ENCODE assay signal across 21 mouse cellular contexts in genomic region chr8:86617759-86618387, GRCm38 (mm10). TPM values are rescaled to one million over a fixed set of nuclear protein-coding genes. Genes with fewer than 3 reads are reported as not detected.
DNase-seq lines count a peak whose midpoint lies in the region; ATAC-seq and TF ChIP-seq lines count a peak whose summit lies in the region.
"Had no signal": no experiment of that assay in that cellular context is flagged by ENCODE, and none has a peak within 500 bp of the region (broad histone marks: within the 10 kb centered on the region; RNA-seq: fewer than 3 reads in every experiment).

No protein-coding gene starts in this region.

- no peaks in the 10 kb centered on the region for H3K27me3 ChIP-seq in liver, embryonic 12.5 days (replicated peaks)
- no peaks in the 10 kb centered on the region for H3K27me3 ChIP-seq in liver, adult 2 months (ENCODE audit: control insufficient read depth, insufficient read depth, low read length)
- H3K27me3 ChIP-seq in megakaryocyte, embryonic 14.5 days (replicated peaks) = no peaks in the 10 kb centered on the region
- H3K27me3 ChIP-seq in hindbrain, embryonic 11.5 days (ENCODE audit: control insufficient read depth, insufficient read depth, low read length) = no peaks in the 10 kb centered on the region
- H3K27me3 ChIP-seq: heart, embryonic 15.5 days; limb, embryonic 13.5 days; neural tube, embryonic 15.5 days had no signal

- no peak overlapping the region for H3K4me3 ChIP-seq in liver, embryonic 12.5 days
- no peak overlapping the region for H3K4me3 ChIP-seq in liver, adult 2 months (ENCODE audit: insufficient read depth, low read depth, low read length)
- H3K4me3 ChIP-seq in megakaryocyte, embryonic 14.5 days (replicated peaks) = peak overlapping the region; percentile 11
- no peak overlapping the region for H3K4me3 ChIP-seq in hindbrain, embryonic 11.5 days (ENCODE audit: low read depth, low read length)
- H3K4me3 ChIP-seq: heart, embryonic 15.5 days; limb, embryonic 13.5 days; neural tube, embryonic 15.5 days had no signal

- H3K79me2 ChIP-seq in liver, adult 2 months (ENCODE audit: control insufficient read depth, insufficient read depth, low read length) = peaks cover 3% of the 10 kb centered on the region; the same call in 1 of the 2 replicates

- ATAC-seq in liver, embryonic 12.5 days = no peak
- no peak for ATAC-seq in hindbrain, embryonic 11.5 days (ENCODE audit: low FRiP score)
- ATAC-seq: midbrain, embryonic 16.5 days; Patski had no signal

- no peak for TF ChIP-seq CTCF in liver, adult 2 months (IDR thresholded peaks at IDR 0.05; ENCODE audit: low read depth, low read length)

- no peaks in the 10 kb centered on the region for H3K9me3 ChIP-seq in liver, embryonic 12.5 days (replicated peaks)
- H3K9me3 ChIP-seq in megakaryocyte, embryonic 14.5 days = peaks cover 6% of the 10 kb centered on the region
- H3K9me3 ChIP-seq in hindbrain, embryonic 11.5 days (ENCODE audit: control insufficient read depth, low read length) = no peaks in the 10 kb centered on the region
- H3K9me3 ChIP-seq: heart, embryonic 15.5 days; limb, embryonic 13.5 days; neural tube, embryonic 15.5 days had no signal

- peak; percentile 16 for DNase-seq in liver
- peak; percentile 98 for DNase-seq in liver, adult 2 months (ENCODE audit: extremely low read depth, low read depth, low spot score)
- DNase-seq in hindbrain, embryonic 11.5 days (ENCODE audit: low spot score) = no peak
- no peak for DNase-seq in left cerebral cortex, adult 8-10 months (ENCODE audit: low spot score in 2 of 2)
- no peak for DNase-seq in urinary bladder, postnatal 10 days (ENCODE audit: low spot score)
- DNase-seq: adrenal gland, adult 8-10 months; cerebellum, adult 9-11 months; embryo, embryonic 11 days; heart, adult 11 months; heart, postnatal 4 days; kidney, adult 11 months; right cerebral cortex, postnatal 25 days; thymus, postnatal 14 days had no signal

- WGBS in liver, embryonic 12.5 days (ENCODE audit: insufficient replicate concordance) = 20% methylated on average over 7 of the region's 7 CpGs
- 17% methylated on average over 7 of the region's 7 CpGs for WGBS in liver, adult 2 months
- 79% methylated on average over 7 of the region's 7 CpGs for WGBS in hindbrain, embryonic 11.5 days

- H3K4me2 ChIP-seq in liver, embryonic 12.5 days = no peak overlapping the region
- no peak overlapping the region for H3K4me2 ChIP-seq in hindbrain, embryonic 11.5 days (replicated peaks; ENCODE audit: low read depth, low read length)
- H3K4me2 ChIP-seq: heart, embryonic 15.5 days; limb, embryonic 13.5 days; neural tube, embryonic 15.5 days had no signal

- no peak overlapping the region for H3K27ac ChIP-seq in liver, embryonic 12.5 days
- H3K27ac ChIP-seq in liver, adult 2 months (replicated peaks; ENCODE audit: insufficient read depth, low read depth, low read length) = peak overlapping the region; percentile 83
- H3K27ac ChIP-seq in hindbrain, embryonic 11.5 days (ENCODE audit: low read depth, low read length) = no peak overlapping the region
- H3K27ac ChIP-seq: heart, embryonic 15.5 days; kidney, postnatal 0 days; limb, embryonic 13.5 days; neural tube, embryonic 15.5 days had no signal

- peaks cover 9% of the 10 kb centered on the region for H3K4me1 ChIP-seq in liver, embryonic 12.5 days
- H3K4me1 ChIP-seq in liver, adult 2 months (ENCODE audit: control insufficient read depth, insufficient read depth, low read length) = peaks cover 25% of the 10 kb centered on the region
- H3K4me1 ChIP-seq in megakaryocyte, embryonic 14.5 days = peaks cover 36% of the 10 kb centered on the region
- no peaks in the 10 kb centered on the region for H3K4me1 ChIP-seq in hindbrain, embryonic 11.5 days (replicated peaks; ENCODE audit: control insufficient read depth, insufficient read depth, low read length)
- H3K4me1 ChIP-seq: heart, embryonic 15.5 days; limb, embryonic 13.5 days; neural tube, embryonic 15.5 days had no signal

- H3K9ac ChIP-seq in liver, embryonic 12.5 days = no peak overlapping the region
- peak overlapping the region; percentile 39; the same call in 1 of the 2 replicates for H3K9ac ChIP-seq in liver, adult 2 months (ENCODE audit: low read depth, low read length)
- no peak overlapping the region for H3K9ac ChIP-seq in hindbrain, embryonic 11.5 days (ENCODE audit: low read depth, low read length)
- H3K9ac ChIP-seq: heart, embryonic 15.5 days; limb, embryonic 13.5 days; neural tube, embryonic 15.5 days had no signal

- no peaks in the 10 kb centered on the region for H3K36me3 ChIP-seq in liver, embryonic 12.5 days
- H3K36me3 ChIP-seq in liver, adult 2 months (ENCODE audit: control insufficient read depth, insufficient read depth, low read length) = no peaks in the 10 kb centered on the region
- H3K36me3 ChIP-seq in megakaryocyte, embryonic 14.5 days (replicated peaks; ENCODE audit: low read length) = peaks cover 3% of the 10 kb centered on the region
- H3K36me3 ChIP-seq in hindbrain, embryonic 11.5 days (ENCODE audit: control insufficient read depth, insufficient read depth, low read length) = no peaks in the 10 kb centered on the region
- H3K36me3 ChIP-seq: heart, embryonic 15.5 days; limb, embryonic 13.5 days; neural tube, embryonic 15.5 days had no signal

- TF ChIP-seq POLR2A in liver, adult 2 months (IDR thresholded peaks at IDR 0.05; ENCODE audit: extremely low read depth, insufficient read depth, low read length) = no peak

RNA-seq across cellular contexts. Expression of gene Lonp2, which starts 6.0 kb away (rescaled TPM):
- 40.1 and 42.8 TPM in 2 replicates for polyA plus RNA-seq in liver, embryonic 12.5 days (2016; fragmentation: Nextera tagmentation; extraction: Ambion mirVana)
- 244 and 308 TPM in 2 replicates for total RNA-seq in liver, adult 2 months (2014; rRNA removed)
- polyA plus RNA-seq in liver, adult 2 months (2012; rRNA removed) = 278 and 299 TPM in 2 replicates
- polyA plus RNA-seq in megakaryocyte, embryonic 14.5 days (2012; ENCODE audit: insufficient read depth, low replicate concordance) = 14.9 and 69.1 TPM in 2 replicates
- polyA plus RNA-seq in hindbrain, embryonic 11.5 days (2014; fragmentation: Nextera tagmentation; extraction: Ambion mirVana) = 67.4 and 86.7 TPM in 2 replicates
- 10 to 100 TPM; 68.3 to 80.2 (median 71.0) TPM for total RNA-seq in left cerebral cortex, adult 8-10 months (2022)

RNA-seq across cellular contexts. Expression of gene Abcc12, which starts 37.4 kb away (rescaled TPM):
- not detected in 2 replicates for polyA plus RNA-seq in liver, embryonic 12.5 days (2016; fragmentation: Nextera tagmentation; extraction: Ambion mirVana)
- total RNA-seq in liver, adult 2 months (2014; rRNA removed) = 0.18 and 0.81 TPM in 2 replicates
- polyA plus RNA-seq in liver, adult 2 months (2012; rRNA removed) = 0.21 TPM in 1 of 2 replicates, not detected in the other
- not detected in 2 replicates for polyA plus RNA-seq in megakaryocyte, embryonic 14.5 days (2012; ENCODE audit: insufficient read depth, low replicate concordance)
- not detected in 2 replicates for polyA plus RNA-seq in hindbrain, embryonic 11.5 days (2014; fragmentation: Nextera tagmentation; extraction: Ambion mirVana)
- total RNA-seq in left cerebral cortex, adult 8-10 months (2022) = under 1 TPM; 0.46 to 0.78 (median 0.50) TPM

Comparison
In these comparisons a context has a peak if more than half of its experiments do, and no peak if none do; other contexts are left out.
1. DNase-seq: peak in liver (single experiment) and liver, adult 2 months (single experiment); none in hindbrain, embryonic 11.5 days (single experiment), left cerebral cortex, adult 8-10 months (0 of 2) and urinary bladder, postnatal 10 days (single experiment).